ENCODE assay signal across 9 mouse cellular contexts in genomic region chr4:97920287-97921079, GRCm38 (mm10).
DNase-seq lines count a peak whose midpoint lies in the region; ATAC-seq and TF ChIP-seq lines count a peak whose summit lies in the region.
"Had no signal": no experiment of that assay in that cellular context is flagged by ENCODE, and none has a peak within 500 bp of the region (broad histone marks: within the 10 kb centered on the region; RNA-seq: fewer than 3 reads in every experiment).

No protein-coding gene starts in this region.

- 40% methylated on average over 10 of the region's 10 CpGs for WGBS in kidney, adult 2 months
- WGBS in forebrain, embryonic 13.5 days: 57% methylated on average over 10 of the region's 10 CpGs
- WGBS in hindbrain, embryonic 10.5 days: 72% methylated on average over 10 of the region's 10 CpGs
- 46% methylated on average over 10 of the region's 10 CpGs for WGBS in liver, embryonic 16.5 days (ENCODE audit: insufficient replicate concordance)

- no peak overlapping the region for H3K4me3 ChIP-seq in kidney, adult 2 months (ENCODE audit: insufficient read depth, low read depth, low read length)
- no peak overlapping the region for H3K4me3 ChIP-seq in forebrain, embryonic 13.5 days
- no peak overlapping the region for H3K4me3 ChIP-seq in hindbrain, embryonic 10.5 days
- peak overlapping the region; percentile 20; the same call in 1 of the 2 replicates for H3K4me3 ChIP-seq in liver, embryonic 16.5 days (ENCODE audit: low read depth, low read length)

- TF ChIP-seq CTCF in kidney, adult 2 months (conservative IDR thresholded peaks at IDR 0.05; ENCODE audit: insufficient read depth, insufficient read length, low read depth, low read length): no peak

- no peak for ATAC-seq in forebrain, embryonic 13.5 days
- no peak for ATAC-seq in liver, embryonic 16.5 days (ENCODE audit: low read depth)

- peak; percentile 60 for DNase-seq in kidney, adult 2 months
- no peak for DNase-seq in kidney, adult 11 months
- peak; percentile 59 to 63 for DNase-seq in adrenal gland, postnatal 36 days
- DNase-seq in hindbrain, embryonic 10.5 days (ENCODE audit: low spot score): no peak
- DNase-seq in right cerebral cortex, adult 2 months (ENCODE audit: low spot score in 2 of 2): no peak
- no peak for DNase-seq in thymus, postnatal 4 days

- no peak overlapping the region for H3K9ac ChIP-seq in forebrain, embryonic 13.5 days
- no peak overlapping the region for H3K9ac ChIP-seq in liver, embryonic 16.5 days (ENCODE audit: low read depth, low read length)

- no peak for TF ChIP-seq POLR2A in kidney, adult 2 months (IDR thresholded peaks at IDR 0.05; ENCODE audit: low read depth, low read length)

- H3K9me3 ChIP-seq in forebrain, embryonic 13.5 days (replicated peaks): no peaks in the 10 kb centered on the region
- H3K9me3 ChIP-seq in hindbrain, embryonic 10.5 days: no peaks in the 10 kb centered on the region
- no peaks in the 10 kb centered on the region for H3K9me3 ChIP-seq in liver, embryonic 16.5 days (replicated peaks; ENCODE audit: control insufficient read depth, low read length)

- H3K27me3 ChIP-seq in kidney, adult 2 months (replicated peaks; ENCODE audit: control insufficient read depth, insufficient read depth, low read length): no peaks in the 10 kb centered on the region
- H3K27me3 ChIP-seq in forebrain, embryonic 13.5 days: no peaks in the 10 kb centered on the region
- no peaks in the 10 kb centered on the region for H3K27me3 ChIP-seq in hindbrain, embryonic 10.5 days (ENCODE audit: insufficient read depth, poor library complexity, severe bottlenecking)
- H3K27me3 ChIP-seq in liver, embryonic 16.5 days (ENCODE audit: control insufficient read depth, insufficient read depth, low read depth, low read length): no peaks in the 10 kb centered on the region
- H3K27me3 ChIP-seq: CH12.LX had no signal

- H3K36me3 ChIP-seq in kidney, adult 2 months (ENCODE audit: control insufficient read depth, insufficient read depth, low read length): no peaks in the 10 kb centered on the region; the same call in 1 of the 2 replicates
- no peaks in the 10 kb centered on the region for H3K36me3 ChIP-seq in forebrain, embryonic 13.5 days (ENCODE audit: poor library complexity, severe bottlenecking)
- H3K36me3 ChIP-seq in hindbrain, embryonic 10.5 days: no peaks in the 10 kb centered on the region
- no peaks in the 10 kb centered on the region for H3K36me3 ChIP-seq in liver, embryonic 16.5 days (ENCODE audit: control insufficient read depth, insufficient read depth)

- no peak overlapping the region; the same call in 1 of the 2 replicates for H3K4me2 ChIP-seq in forebrain, embryonic 13.5 days
- peak overlapping the region; percentile 36 for H3K4me2 ChIP-seq in liver, embryonic 16.5 days (ENCODE audit: low read depth, low read length)

- peak overlapping the region; percentile 85 for H3K27ac ChIP-seq in kidney, adult 2 months (ENCODE audit: insufficient read depth, low read depth, low read length)
- H3K27ac ChIP-seq in forebrain, embryonic 13.5 days: peak overlapping the region; percentile 58
- H3K27ac ChIP-seq in hindbrain, embryonic 10.5 days: peak overlapping the region; percentile 66
- H3K27ac ChIP-seq in liver, embryonic 16.5 days (ENCODE audit: low read length): no peak overlapping the region; the same call in 1 of the 2 replicates

- H3K4me1 ChIP-seq in kidney, adult 2 months (ENCODE audit: control insufficient read depth, insufficient read depth, low read length): no peaks in the 10 kb centered on the region; the same call in 1 of the 2 replicates
- peaks cover 78% of the 10 kb centered on the region for H3K4me1 ChIP-seq in forebrain, embryonic 13.5 days
- H3K4me1 ChIP-seq in hindbrain, embryonic 10.5 days (replicated peaks): peaks cover 26% of the 10 kb centered on the region
- H3K4me1 ChIP-seq in liver, embryonic 16.5 days (ENCODE audit: control insufficient read depth, low read depth, low read length): no peaks in the 10 kb centered on the region; the same call in none of the 2 replicates

Comparison
In these comparisons a context has a peak if more than half of its experiments do, and no peak if none do; other contexts are left out.
1. DNase-seq: peak in kidney, adult 2 months (single experiment) and adrenal gland, postnatal 36 days (2 of 2); none in kidney, adult 11 months (single experiment), hindbrain, embryonic 10.5 days (single experiment), right cerebral cortex, adult 2 months (0 of 2) and thymus, postnatal 4 days (single experiment).